Mouse (Mus musculus) kidney, postnatal 0 days (tissue): ENCODE results near the gene Gabbr2. TPM values are rescaled to one million over a fixed set of nuclear protein-coding genes. Genes with fewer than 3 reads are reported as not detected.

Source experiments
- ATAC-seq: fragments of 200-750 bp; cut with Nextera tagmentation; replicated peaks from 2 replicates; pipeline ENCODE4 v1.8.0; 2017; ENCODE audit warnings: low read depth, moderate number of reproducible peaks, moderate TSS enrichment, moderate library complexity; ENCODE audit not compliant: low FRiP score
- DNase-seq: peaks from one replicate; pipeline ENCODE4 v3.0.0-alpha.2; 2016; ENCODE audit warnings: low spot score
- H3K27ac ChIP-seq: fragments of 300-500 bp; sonication (generic); 2 replicates; pipeline ENCODE4 v1.5.1; 2014; ENCODE audit warnings: mild to moderate bottlenecking
- H3K27me3 ChIP-seq: fragments of 300-500 bp; sonication (generic); 2 replicates; pipeline ENCODE4 v1.6.1; 2014; ENCODE audit warnings: low read length, mixed read lengths; ENCODE audit not compliant: insufficient read depth
- H3K36me3 ChIP-seq: fragments of 300-500 bp; sonication (generic); 2 replicates; pipeline ENCODE4 v1.6.1; 2014; ENCODE audit warnings: low read length, mixed read lengths; ENCODE audit not compliant: insufficient read depth
- H3K4me1 ChIP-seq: fragments of 300-500 bp; sonication (generic); replicated peaks from 2 replicates; pipeline ENCODE4 v1.6.1; 2014; ENCODE audit warnings: antibody characterized with exemption, low read length, mixed read lengths; ENCODE audit not compliant: insufficient read depth
- H3K4me2 ChIP-seq: fragments of 300-500 bp; sonication (generic); 2 replicates; pipeline ENCODE4 v1.6.1; 2014; ENCODE audit warnings: mild to moderate bottlenecking, low read length, moderate library complexity, mixed read lengths
- H3K4me3 ChIP-seq: fragments of 300-500 bp; sonication (generic); replicated peaks from 2 replicates; pipeline ENCODE4 v1.5.1; 2014; ENCODE audit warnings: low read depth, low read length
- H3K9ac ChIP-seq: fragments of 300-500 bp; sonication (generic); 2 replicates; pipeline ENCODE4 v1.6.1; 2014; ENCODE audit warnings: low read depth, low read length
- H3K9me3 ChIP-seq: fragments of 300-500 bp; sonication (generic); replicated peaks from 2 replicates; pipeline ENCODE4 v1.6.1; 2016; ENCODE audit warnings: low read length, inconsistent platforms, mixed read lengths
- CTCF ChIP-seq: IDR thresholded peaks from 2 replicates; pipeline ENCODE4 v1.5.1; 2016; ENCODE audit warnings: antibody characterized with exemption, low read depth, mild to moderate bottlenecking, moderate library complexity
- WGBS: fragments of 180-500 bp; shearing (Covaris S2); extraction: QIAGEN DNeasy Blood & Tissue Kit; methylation state at CpG from one replicate; pipeline ENCODE4 v1.1.7; 2014; 5-methylcytosine and 5-hydroxymethylcytosine counted together
- polyA plus RNA-seq: library from polyadenylated mRNA; unstranded; fragments of >200 nt; fragmentation: Nextera tagmentation; extraction: Ambion mirVana; gene quantifications from 2 replicates; pipeline ENCODE4 v1.2.1, GENCODE M21; 2015

Gene Gabbr2
- polyA plus RNA-seq, 1 experiment from 2014 or later: 0.22 TPM

DNA sequence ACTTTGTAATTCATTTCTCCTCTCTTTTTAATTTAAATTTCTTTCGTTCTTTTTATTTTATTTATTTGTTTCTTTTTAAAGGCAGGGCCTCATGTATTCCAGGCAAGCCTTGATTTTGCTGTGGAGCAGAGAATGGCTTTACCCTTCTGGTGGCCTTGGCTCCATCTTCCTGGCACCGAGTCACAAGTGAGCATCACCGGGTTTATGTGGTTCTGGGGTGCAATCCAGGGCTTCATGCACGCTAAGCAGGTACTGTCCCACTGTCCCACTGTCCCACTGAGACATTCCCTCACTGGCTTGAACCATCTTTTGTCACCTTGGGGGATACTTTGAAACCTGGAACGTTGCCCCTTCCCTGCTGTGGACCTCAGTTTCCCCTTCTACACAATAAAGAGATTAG, 147.1 kb downstream of the Gabbr2 start:
- WGBS: 88% methylated on average over 5 of the region's 5 CpGs
- H3K4me3 ChIP-seq: no peak overlapping the region
- H3K4me1 ChIP-seq: no peaks in the 10 kb centered on the region
- no peak overlapping the region for H3K27ac ChIP-seq
- no peak for TF ChIP-seq CTCF
- H3K9ac ChIP-seq: no peak overlapping the region
- H3K9me3 ChIP-seq: no peaks in the 10 kb centered on the region
- no peak overlapping the region for H3K4me2 ChIP-seq
- DNase-seq: no peak
- H3K36me3 ChIP-seq: no peaks in the 10 kb centered on the region
- H3K27me3 ChIP-seq: no peaks in the 10 kb centered on the region
- ATAC-seq: no peak

DNA sequence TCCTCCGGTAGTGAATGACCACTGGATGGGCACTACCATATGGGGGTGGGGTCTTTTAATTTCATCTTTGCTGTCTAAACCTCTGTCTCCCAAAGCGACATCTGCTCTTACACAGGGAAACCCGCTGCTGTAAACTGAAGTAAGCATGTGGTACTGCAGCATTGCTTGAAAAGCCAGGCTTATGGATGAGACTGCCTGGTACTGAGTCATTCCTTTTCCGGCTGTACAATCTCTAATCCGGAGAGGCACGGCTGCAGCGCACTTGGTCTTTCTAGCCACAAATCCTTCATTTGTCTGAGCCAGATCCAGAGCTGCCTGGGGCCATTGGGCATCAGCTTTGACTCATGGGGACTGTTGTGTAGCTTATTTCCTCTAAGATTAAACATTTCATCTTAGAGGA, 149.1 kb downstream of the Gabbr2 start:
- Histone ChIP-seq H3K4me3 (no peak overlapping the region), H3K27ac (no peak overlapping the region), H3K36me3 (no peaks in the 10 kb centered on the region), H3K9ac (no peak overlapping the region), H3K9me3 (no peaks in the 10 kb centered on the region), H3K4me1 (no peaks in the 10 kb centered on the region), H3K4me2 (no peak overlapping the region), H3K27me3 (no peaks in the 10 kb centered on the region)
- TF ChIP-seq CTCF: no peak
- 91% methylated on average over 7 of the region's 7 CpGs for WGBS
- ATAC-seq (no peak), DNase-seq (no peak)

DNA sequence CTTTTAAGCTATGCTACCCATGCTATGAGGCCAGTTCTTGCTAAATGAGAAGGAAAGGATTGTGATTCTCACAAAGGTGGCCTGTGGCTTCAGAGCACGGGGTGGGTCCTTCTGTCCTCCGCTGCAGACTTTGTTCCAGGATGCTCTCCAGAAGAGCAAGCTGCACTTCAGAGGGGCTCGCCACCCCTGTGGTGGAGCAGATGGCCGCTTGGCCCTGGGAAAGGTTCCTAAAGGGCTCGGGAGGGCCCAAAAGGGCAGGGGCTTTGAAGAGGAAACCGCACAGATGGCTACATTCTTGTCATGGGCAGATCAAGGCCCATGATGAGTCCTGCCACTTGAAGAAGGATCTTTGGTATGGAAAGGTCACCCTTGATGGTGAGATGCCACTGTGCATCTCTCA, 151.5 kb downstream of the Gabbr2 start:
- Histone ChIP-seq H3K9ac (no peak overlapping the region), H3K27me3 (no peaks in the 10 kb centered on the region), H3K4me1 (no peaks in the 10 kb centered on the region), H3K4me2 (no peak overlapping the region), H3K36me3 (no peaks in the 10 kb centered on the region), H3K9me3 (no peaks in the 10 kb centered on the region), H3K4me3 (no peak overlapping the region), H3K27ac (no peak overlapping the region)
- no peak for DNase-seq
- ATAC-seq: no peak
- TF ChIP-seq CTCF: no peak
- WGBS: 77% methylated on average over 6 of the region's 6 CpGs

- no peak for TF ChIP-seq CTCF
- no peaks in the 10 kb centered on the region for H3K36me3 ChIP-seq
- WGBS: 75% methylated on average over 7 of the region's 7 CpGs
- H3K9ac ChIP-seq: no peak overlapping the region
- H3K4me1 ChIP-seq: no peaks in the 10 kb centered on the region
- DNase-seq: no peak
- H3K27ac ChIP-seq: no peak overlapping the region
- H3K4me2 ChIP-seq: no peak overlapping the region
- no peak overlapping the region for H3K4me3 ChIP-seq
- no peaks in the 10 kb centered on the region for H3K27me3 ChIP-seq
- no peak for ATAC-seq
- H3K9me3 ChIP-seq: no peaks in the 10 kb centered on the region
Observed at GRCm38 (mm10) chr4:46837362-46837761, 154.3 kb downstream of the Gabbr2 start.

- no peaks in the 10 kb centered on the region for H3K9me3 ChIP-seq
- H3K4me1 ChIP-seq: no peaks in the 10 kb centered on the region
- ATAC-seq (no peak), DNase-seq (peak; percentile 35)
- TF ChIP-seq CTCF: no peak
- no peaks in the 10 kb centered on the region for H3K27me3 ChIP-seq
- 34% methylated on average over 18 of the region's 18 CpGs for WGBS
- no peaks in the 10 kb centered on the region for H3K36me3 ChIP-seq
- H3K9ac ChIP-seq: no peak overlapping the region
- peak overlapping the region; percentile 0 for H3K4me2 ChIP-seq
- H3K27ac ChIP-seq: no peak overlapping the region
- H3K4me3 ChIP-seq: no peak overlapping the region
Observed at GRCm38 (mm10) chr4:46836065-46836464, 155.6 kb downstream of the Gabbr2 start.

DNA sequence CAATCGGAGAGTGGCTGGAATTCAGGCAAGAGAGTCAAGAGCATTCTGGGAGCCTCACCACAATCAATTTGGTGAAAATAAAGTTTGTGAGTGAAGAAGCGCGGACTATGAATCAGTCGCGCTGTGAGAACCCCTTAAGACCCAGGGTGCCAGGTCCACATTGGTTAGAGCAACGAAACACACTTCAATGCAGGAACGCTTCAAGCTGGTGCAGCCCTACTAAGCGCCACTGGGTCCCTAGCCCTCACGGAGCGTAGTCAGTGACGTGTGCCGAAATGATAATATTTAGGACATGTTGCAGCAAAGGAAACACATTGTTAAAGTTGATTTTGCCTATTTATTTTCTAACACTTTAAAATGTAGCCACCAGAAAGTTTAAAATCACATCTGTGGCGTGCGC, 156.6 kb downstream of the Gabbr2 start:
- no peak for ATAC-seq
- TF ChIP-seq CTCF: no peak
- H3K27ac ChIP-seq: no peak overlapping the region

DNA sequence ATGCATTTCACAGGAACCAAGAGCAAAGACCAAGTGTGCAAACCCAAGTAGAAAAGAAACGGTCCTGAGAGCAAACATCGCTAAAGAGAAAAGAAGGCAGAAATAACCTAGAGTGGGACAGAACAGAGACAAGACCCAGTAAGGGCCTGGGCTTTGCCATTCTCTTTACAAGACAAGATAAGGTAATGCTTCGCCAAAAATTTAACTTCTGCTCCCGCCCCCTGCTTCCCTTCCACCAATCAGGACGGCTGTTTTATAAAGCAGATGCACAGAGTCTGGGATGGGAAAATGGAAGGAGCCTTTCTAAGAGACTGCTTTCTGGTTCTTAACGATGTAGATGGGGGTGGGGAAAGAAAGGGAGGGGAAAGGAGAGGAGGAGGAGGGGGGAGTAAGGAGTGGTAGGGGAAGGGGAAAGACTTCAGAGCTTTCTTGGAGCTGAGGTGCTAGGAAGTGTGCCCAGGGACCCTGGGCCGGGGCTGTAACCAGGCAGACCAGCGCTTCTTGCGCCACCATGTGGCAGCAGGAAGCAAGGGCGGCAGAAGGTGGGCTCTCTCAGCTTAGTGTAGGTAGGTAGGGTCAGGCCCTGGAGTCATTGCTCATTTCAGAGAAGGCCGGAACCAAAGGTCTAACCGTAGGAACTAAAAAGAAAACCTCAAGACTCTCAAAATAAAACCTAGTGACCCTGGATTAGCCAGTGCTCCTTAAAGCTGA, 158.7 kb downstream of the Gabbr2 start:
- Histone ChIP-seq H3K36me3 (no peaks in the 10 kb centered on the region), H3K9ac (no peak overlapping the region), H3K4me3 (no peak overlapping the region), H3K27me3 (no peaks in the 10 kb centered on the region), H3K4me1 (no peaks in the 10 kb centered on the region), H3K9me3 (no peaks in the 10 kb centered on the region), H3K4me2 (no peak overlapping the region), H3K27ac (no peak overlapping the region)
- WGBS: 59% methylated on average over 12 of the region's 12 CpGs
- ATAC-seq (no peak), DNase-seq (no peak)
- peak; percentile 48 for TF ChIP-seq CTCF

More for the DNA sequence above, 156.6 kb downstream of the Gabbr2 start:
- 91% methylated on average over 14 of the region's 14 CpGs for WGBS
- no peaks in the 10 kb centered on the region for H3K27me3 ChIP-seq
- no peaks in the 10 kb centered on the region for H3K4me1 ChIP-seq
- no peak overlapping the region for H3K4me3 ChIP-seq
- no peak for DNase-seq
- no peaks in the 10 kb centered on the region for H3K9me3 ChIP-seq
- H3K9ac ChIP-seq: no peak overlapping the region
- no peaks in the 10 kb centered on the region for H3K36me3 ChIP-seq
- H3K4me2 ChIP-seq: no peak overlapping the region
